Mouse (Mus musculus): ENCODE measurements around the gene Gm49380. TPM values are rescaled to one million over a fixed set of nuclear protein-coding genes. Genes with fewer than 3 reads are reported as not detected.

Gene Gm49380
- polyA plus RNA-seq, 1 experiment from 2014 or later, result 0.11 TPM

DNA sequence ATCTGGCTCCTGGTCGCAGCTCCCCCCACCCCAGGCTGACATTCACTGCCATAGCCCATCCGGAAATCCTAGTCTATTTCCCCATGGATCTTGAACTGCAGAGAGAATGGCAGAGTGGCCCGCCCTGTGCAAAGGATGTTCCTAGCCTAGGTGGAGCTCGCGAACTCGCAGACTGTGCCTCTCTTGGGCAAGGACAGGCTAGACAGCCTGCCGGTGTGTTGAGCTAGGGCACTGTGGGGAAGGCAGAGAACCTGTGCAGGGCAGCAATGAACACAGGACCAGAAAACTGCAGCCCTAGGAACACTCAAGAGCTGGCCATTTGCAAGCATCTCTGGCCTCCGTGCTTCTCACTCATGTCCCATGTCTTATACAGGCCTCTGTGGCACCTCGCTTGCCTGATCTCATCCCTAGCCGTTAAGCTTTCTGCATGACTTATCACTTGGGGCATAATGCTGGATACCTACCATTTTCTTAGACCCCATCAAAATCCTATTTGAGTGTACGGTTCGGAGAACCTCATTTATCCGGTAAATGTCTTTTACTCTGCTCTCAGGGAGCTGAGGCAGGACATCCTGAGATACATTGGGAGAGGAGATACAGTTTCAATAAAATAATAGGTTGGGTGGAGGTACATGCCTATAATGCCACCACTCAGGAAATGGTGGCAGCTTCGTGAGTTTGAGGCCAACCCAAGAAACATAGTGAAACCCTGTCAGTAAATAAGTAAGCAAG lies 68.7 kb downstream of the Gm49380 start:
- no peak overlapping the region for H3K4me2 ChIP-seq (ENCODE audit: low read length)
- peaks cover 25% of the 10 kb centered on the region for H3K27me3 ChIP-seq (replicated peaks; ENCODE audit: control insufficient read depth, insufficient read depth, low read length)
- no peak for DNase-seq (ENCODE audit: low spot score)
- peaks cover 3% of the 10 kb centered on the region; the same call in 1 of the 2 replicates for H3K4me1 ChIP-seq (ENCODE audit: control insufficient read depth, insufficient read depth, low read length)
- no peak overlapping the region for H3K9ac ChIP-seq (ENCODE audit: low read length)
- no peak overlapping the region for H3K27ac ChIP-seq (ENCODE audit: low read depth, low read length)
- H3K36me3 ChIP-seq (ENCODE audit: control insufficient read depth, insufficient read depth, low read length), result no peaks in the 10 kb centered on the region
- 42% methylated on average over 14 of the region's 14 CpGs for WGBS
- H3K4me3 ChIP-seq (ENCODE audit: low read depth, low read length), result no peak overlapping the region
- no peak for ATAC-seq
- no peaks in the 10 kb centered on the region for H3K9me3 ChIP-seq (replicated peaks; ENCODE audit: control insufficient read depth, low read length)

DNA sequence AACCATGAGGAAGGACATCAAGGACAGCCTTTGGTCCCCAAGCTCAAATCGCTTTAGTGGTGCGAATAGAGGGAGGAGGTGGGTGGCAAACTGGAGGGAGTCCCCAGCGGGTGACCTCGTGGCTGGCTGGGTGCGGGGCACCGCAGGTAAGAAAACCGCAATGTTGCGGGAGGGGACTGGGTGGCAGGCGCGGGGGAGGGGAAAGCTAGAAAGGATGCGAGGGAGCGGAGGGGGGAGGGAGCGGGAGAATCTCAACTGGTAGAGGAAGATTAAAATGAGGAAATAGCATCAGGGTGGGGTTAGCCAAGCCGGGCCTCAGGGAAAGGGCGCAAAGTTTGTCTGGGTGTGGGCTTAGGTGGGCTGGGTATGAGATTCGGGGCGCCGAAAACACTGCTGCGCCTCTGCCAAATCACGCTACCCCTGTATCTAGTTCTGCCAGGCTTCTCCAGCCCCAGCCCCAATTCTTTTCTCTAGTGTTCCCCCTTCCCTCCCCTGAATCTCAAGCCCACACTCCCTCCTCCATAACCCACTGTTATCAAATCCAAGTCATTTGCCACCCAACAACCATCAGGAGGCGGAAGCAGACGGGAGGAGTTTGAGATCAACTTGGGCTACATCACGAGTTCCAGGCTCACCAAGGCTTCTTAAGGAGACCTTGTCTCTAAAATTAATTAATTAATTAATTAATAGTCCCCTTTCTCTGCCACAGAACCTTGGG lies 69.4 kb downstream of the Gm49380 start:
- Histone ChIP-seq H3K4me1 (ENCODE audit: control insufficient read depth, insufficient read depth, low read length) (peaks cover 3% of the 10 kb centered on the region; the same call in 1 of the 2 replicates), H3K4me2 (ENCODE audit: low read length) (peak overlapping the region; percentile 64), H3K36me3 (ENCODE audit: control insufficient read depth, insufficient read depth, low read length) (no peaks in the 10 kb centered on the region), H3K27me3 (replicated peaks; ENCODE audit: control insufficient read depth, insufficient read depth, low read length) (peaks cover 25% of the 10 kb centered on the region), H3K27ac (ENCODE audit: low read depth, low read length) (no peak overlapping the region), H3K4me3 (ENCODE audit: low read depth, low read length) (peak overlapping the region; percentile 28), H3K9ac (ENCODE audit: low read length) (peak overlapping the region; percentile 30), H3K9me3 (replicated peaks; ENCODE audit: control insufficient read depth, low read length) (no peaks in the 10 kb centered on the region)
- peak; percentile 20 for DNase-seq (ENCODE audit: low spot score)
- ATAC-seq, result no peak
- 3% methylated on average over 22 of the region's 23 CpGs for WGBS

DNA sequence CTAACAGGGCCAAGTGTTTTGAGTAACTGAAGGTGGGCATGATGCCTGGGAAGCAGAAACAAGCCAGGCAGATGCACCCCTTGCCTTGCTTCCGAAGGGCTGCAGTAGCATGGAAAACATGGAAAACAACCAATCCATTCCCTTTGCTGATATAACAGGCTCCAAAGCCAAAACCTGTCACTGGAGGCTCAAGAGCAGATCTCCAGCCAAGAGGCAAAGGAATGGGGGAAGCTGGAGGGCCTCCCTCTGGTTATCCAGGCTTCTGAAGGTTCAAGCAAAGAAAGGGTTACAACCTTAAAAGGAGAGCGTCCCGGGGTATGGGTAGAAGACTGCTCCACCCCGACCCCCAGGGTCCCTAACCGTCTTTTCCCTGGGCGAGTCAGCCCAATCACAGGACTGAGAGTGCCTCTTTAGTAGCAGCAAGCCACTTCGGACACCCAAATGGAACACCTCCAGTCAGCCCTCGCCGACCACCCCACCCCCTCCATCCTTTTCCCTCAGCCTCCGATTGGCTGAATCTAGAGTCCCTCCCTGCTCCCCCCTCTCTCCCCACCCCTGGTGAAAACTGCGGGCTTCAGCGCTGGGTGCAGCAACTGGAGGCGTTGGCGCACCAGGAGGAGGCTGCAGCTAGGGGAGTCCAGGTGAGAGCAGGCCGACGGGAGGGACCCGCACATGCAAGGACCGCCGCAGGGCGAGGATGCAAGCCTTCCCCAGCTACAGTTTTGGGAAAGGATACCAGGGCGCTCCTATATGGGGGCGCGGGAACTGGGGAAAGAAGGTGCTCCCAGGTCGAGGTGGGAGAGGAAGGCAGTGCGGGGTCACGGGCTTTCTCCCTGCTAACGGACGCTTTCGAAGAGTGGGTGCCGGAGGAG lies 70.2 kb downstream of the Gm49380 start, which contains the start of gene Thy1:
Gene Thy1, plus strand, starts transcription at position 549 of the 872 bp plus-strand sequence.
- DNase-seq (ENCODE audit: low spot score) (peak; percentile 85), ATAC-seq (peak; percentile 68)
- Histone ChIP-seq H3K27me3 (replicated peaks; ENCODE audit: control insufficient read depth, insufficient read depth, low read length) (peaks cover 25% of the 10 kb centered on the region), H3K36me3 (ENCODE audit: control insufficient read depth, insufficient read depth, low read length) (no peaks in the 10 kb centered on the region), H3K4me3 (ENCODE audit: low read depth, low read length) (peak within 1 kb of the TSS; percentile 28), H3K27ac (ENCODE audit: low read depth, low read length) (no peak within 1 kb of the TSS), H3K4me1 (ENCODE audit: control insufficient read depth, insufficient read depth, low read length) (peaks cover 3% of the 10 kb centered on the region; the same call in 1 of the 2 replicates), H3K9me3 (replicated peaks; ENCODE audit: control insufficient read depth, low read length) (no peaks in the 10 kb centered on the region), H3K4me2 (ENCODE audit: low read length) (peak within 1 kb of the TSS; percentile 64), H3K9ac (ENCODE audit: low read length) (peak within 1 kb of the TSS; percentile 30)
- 2% methylated on average over 30 of the region's 30 CpGs for WGBS

DNA sequence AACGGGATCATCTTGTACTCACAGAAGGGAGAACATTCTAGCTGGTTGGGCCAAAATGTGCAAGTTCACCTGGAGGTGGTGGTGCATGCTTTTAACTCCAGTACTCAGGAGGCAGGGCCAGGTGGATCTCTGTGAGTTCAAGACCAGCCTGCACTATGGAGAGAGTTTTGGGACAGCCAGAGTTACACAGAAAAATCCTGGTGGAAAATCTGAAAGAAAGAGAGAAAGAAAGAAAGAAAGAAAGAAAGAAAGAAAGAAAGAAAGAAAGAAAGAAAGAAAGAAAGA lies 71.0 kb downstream of the Gm49380 start:
- Histone ChIP-seq H3K4me2 (ENCODE audit: low read length) (no peak overlapping the region), H3K27me3 (replicated peaks; ENCODE audit: control insufficient read depth, insufficient read depth, low read length) (peaks cover 25% of the 10 kb centered on the region), H3K27ac (ENCODE audit: low read depth, low read length) (no peak overlapping the region), H3K4me3 (ENCODE audit: low read depth, low read length) (no peak overlapping the region), H3K4me1 (ENCODE audit: control insufficient read depth, insufficient read depth, low read length) (peaks cover 3% of the 10 kb centered on the region; the same call in 1 of the 2 replicates), H3K9ac (ENCODE audit: low read length) (no peak overlapping the region), H3K36me3 (ENCODE audit: control insufficient read depth, insufficient read depth, low read length) (no peaks in the 10 kb centered on the region), H3K9me3 (replicated peaks; ENCODE audit: control insufficient read depth, low read length) (no peaks in the 10 kb centered on the region)
- no peak for ATAC-seq
- 78% methylated on average over 1 of the region's 1 CpGs for WGBS
- no peak for DNase-seq (ENCODE audit: low spot score)

DNA sequence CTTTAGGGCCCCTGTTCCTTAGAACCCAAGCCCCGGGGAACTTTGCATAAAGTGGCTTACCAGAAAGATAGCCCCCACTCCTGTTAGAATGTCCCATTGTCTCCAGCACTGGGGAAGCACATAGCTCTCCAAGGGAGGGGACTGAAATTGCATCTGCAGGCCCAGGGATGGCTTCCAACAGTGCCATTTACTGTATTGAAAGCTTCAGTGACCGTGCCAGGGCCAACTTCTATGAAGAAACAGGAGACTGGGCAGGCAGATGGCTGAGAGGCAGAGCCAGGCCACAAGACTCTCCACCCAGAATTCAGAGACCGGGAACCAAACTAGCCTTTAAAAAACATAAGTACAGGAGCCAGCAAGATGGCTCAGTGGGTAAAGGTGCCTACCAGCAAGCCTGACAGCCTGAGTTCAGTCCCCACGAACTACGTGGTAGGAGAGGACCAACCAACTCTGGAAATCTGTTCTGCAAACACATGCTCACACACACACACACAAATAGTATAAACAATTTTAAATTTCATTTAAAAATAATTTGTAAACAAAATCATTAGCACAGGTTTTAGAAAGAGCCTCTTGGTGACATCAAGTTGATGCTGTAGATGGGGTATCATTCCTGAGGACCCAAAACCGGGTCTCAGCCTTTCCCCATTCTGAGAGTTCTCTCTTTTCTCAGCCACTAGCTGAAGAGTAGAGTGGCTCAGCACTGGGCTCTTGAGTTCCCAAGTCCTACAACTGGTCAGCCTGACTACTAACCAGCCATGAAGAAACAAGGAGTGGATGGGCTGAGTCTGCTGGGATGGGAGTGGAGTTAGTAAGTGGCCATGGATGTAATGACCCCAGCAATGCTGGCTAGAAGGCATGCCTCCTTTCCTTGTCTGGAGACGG lies 71.5 kb downstream of the Gm49380 start:
- WGBS, result 66% methylated on average over 7 of the region's 7 CpGs
- Histone ChIP-seq H3K9ac (ENCODE audit: low read length) (no peak overlapping the region), H3K27ac (ENCODE audit: low read depth, low read length) (no peak overlapping the region), H3K27me3 (replicated peaks; ENCODE audit: control insufficient read depth, insufficient read depth, low read length) (peaks cover 25% of the 10 kb centered on the region), H3K4me3 (ENCODE audit: low read depth, low read length) (no peak overlapping the region), H3K36me3 (ENCODE audit: control insufficient read depth, insufficient read depth, low read length) (no peaks in the 10 kb centered on the region), H3K4me2 (ENCODE audit: low read length) (no peak overlapping the region), H3K4me1 (ENCODE audit: control insufficient read depth, insufficient read depth, low read length) (peaks cover 3% of the 10 kb centered on the region; the same call in 1 of the 2 replicates), H3K9me3 (replicated peaks; ENCODE audit: control insufficient read depth, low read length) (no peaks in the 10 kb centered on the region)
- no peak for ATAC-seq
- DNase-seq (ENCODE audit: low spot score), result peak; percentile 14

DNA sequence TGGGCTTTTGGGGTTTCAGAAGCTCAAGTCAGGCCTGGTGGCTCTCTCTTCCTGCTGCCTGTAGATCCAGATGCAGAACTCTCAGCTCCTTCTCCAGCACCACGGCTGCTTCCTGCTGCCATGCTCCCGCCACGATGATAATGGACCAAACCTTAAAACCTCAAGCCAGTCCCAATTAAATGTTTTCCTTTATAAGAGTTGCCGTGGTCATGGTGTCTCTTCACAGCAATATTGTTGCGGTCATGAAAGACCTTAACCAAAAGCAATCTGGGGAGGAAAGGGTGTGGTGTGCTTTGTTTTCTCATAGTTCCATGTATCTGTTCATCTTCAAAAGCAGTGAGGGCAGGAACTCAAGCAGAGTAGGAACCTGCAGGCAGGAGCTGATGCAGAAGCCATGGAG lies 76.2 kb downstream of the Gm49380 start:
- Histone ChIP-seq H3K4me3 (ENCODE audit: low read depth, low read length) (no peak overlapping the region), H3K4me2 (ENCODE audit: low read length) (no peak overlapping the region), H3K4me1 (ENCODE audit: control insufficient read depth, insufficient read depth, low read length) (no peaks in the 10 kb centered on the region), H3K36me3 (ENCODE audit: control insufficient read depth, insufficient read depth, low read length) (no peaks in the 10 kb centered on the region), H3K27ac (ENCODE audit: low read depth, low read length) (no peak overlapping the region), H3K27me3 (replicated peaks; ENCODE audit: control insufficient read depth, insufficient read depth, low read length) (peaks cover 3% of the 10 kb centered on the region; the same call in 1 of the 2 replicates), H3K9me3 (replicated peaks; ENCODE audit: control insufficient read depth, low read length) (no peaks in the 10 kb centered on the region), H3K9ac (ENCODE audit: low read length) (no peak overlapping the region)
- ATAC-seq (no peak), DNase-seq (ENCODE audit: low spot score) (no peak)
- WGBS, result 94% methylated on average over 5 of the region's 5 CpGs

DNA sequence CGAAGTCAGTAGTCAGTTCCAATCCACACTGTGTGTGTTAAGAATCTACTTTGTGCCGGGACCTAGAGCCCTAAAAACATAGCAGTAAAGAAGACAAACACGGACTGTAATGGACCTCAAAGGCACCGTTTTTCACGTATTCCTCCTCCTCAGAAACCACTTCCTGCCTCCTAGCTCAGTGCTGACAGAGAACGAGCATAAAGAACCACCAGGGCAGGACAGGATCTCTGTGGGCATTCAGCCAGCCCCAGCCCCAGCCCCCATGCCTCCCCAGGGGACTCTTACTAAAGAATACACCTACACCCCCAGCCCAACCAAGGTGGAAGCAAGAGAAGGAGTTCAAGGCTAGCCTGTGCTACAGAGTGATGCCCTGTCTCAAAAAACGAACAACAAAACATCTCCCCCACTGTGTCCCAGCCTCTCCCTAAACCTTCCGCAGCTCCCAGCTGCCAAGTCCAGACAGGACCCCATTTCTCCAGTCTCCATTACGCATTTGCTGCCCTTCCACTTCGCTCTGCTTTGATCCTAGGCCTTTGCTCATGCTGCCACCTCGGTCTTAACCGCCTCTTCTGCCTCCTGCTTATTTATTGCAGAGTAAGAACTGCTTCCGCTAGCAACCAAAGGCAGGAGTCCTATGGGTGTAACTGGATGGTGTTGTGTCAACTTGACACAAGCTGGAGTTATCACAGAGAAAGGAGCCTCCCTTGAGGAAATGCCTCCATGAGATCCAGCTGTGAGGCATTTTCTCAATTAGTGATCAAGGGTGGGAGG lies 79.2 kb downstream of the Gm49380 start:
- DNase-seq (ENCODE audit: low spot score), result no peak
- Histone ChIP-seq H3K36me3 (ENCODE audit: control insufficient read depth, insufficient read depth, low read length) (no peaks in the 10 kb centered on the region), H3K27ac (ENCODE audit: low read depth, low read length) (no peak overlapping the region), H3K9ac (ENCODE audit: low read length) (no peak overlapping the region), H3K4me2 (ENCODE audit: low read length) (no peak overlapping the region), H3K4me3 (ENCODE audit: low read depth, low read length) (no peak overlapping the region), H3K4me1 (ENCODE audit: control insufficient read depth, insufficient read depth, low read length) (no peaks in the 10 kb centered on the region), H3K9me3 (replicated peaks; ENCODE audit: control insufficient read depth, low read length) (no peaks in the 10 kb centered on the region), H3K27me3 (replicated peaks; ENCODE audit: control insufficient read depth, insufficient read depth, low read length) (no peaks in the 10 kb centered on the region)
- ATAC-seq, result no peak
- 75% methylated on average over 13 of the region's 13 CpGs for WGBS
